Comparison of ENCODE assay signal across 23 mouse cellular contexts in the genomic region with DNA sequence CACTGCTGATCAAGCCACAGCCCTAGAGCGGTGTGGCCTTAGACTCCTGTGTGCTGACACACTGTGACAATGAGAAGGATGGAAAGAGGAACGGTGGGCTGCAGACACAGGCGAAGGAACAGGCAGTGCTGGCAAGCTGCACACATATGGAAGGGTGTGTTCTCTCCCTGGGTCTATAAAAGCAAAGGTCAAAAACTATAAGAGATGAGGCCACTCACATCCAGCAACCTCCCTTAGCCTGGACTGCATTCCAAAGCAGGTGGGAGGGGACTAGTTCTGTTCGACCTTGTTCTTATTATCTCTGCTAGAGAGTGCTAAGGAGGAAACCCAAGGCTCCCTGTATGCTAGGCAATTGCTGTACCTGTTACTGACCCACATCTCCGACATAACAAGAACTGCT. TPM values are rescaled to one million over a fixed set of nuclear protein-coding genes. Genes with fewer than 3 reads are reported as not detected.
A peak's percentile ranks its signal among the peaks of the same experiment; 100 is the strongest.
DNase-seq lines count a peak whose midpoint lies in the region; ATAC-seq and TF ChIP-seq lines count a peak whose summit lies in the region.
"Had no signal": no experiment of that assay in that cellular context is flagged by ENCODE, and none has a peak within 500 bp of the region (broad histone marks: within the 10 kb centered on the region; RNA-seq: fewer than 3 reads in every experiment).

No protein-coding gene starts in this region.

- no peak overlapping the region for H3K4me3 ChIP-seq in kidney, embryonic 15.5 days (replicated peaks)
- no peak overlapping the region for H3K4me3 ChIP-seq in kidney, adult 2 months (ENCODE audit: insufficient read depth, low read depth, low read length)
- no peak overlapping the region for H3K4me3 ChIP-seq in intestine, postnatal 0 days (ENCODE audit: low read depth, low read length)
- no peak overlapping the region for H3K4me3 ChIP-seq in stomach, postnatal 0 days (ENCODE audit: low read depth, low read length)
- H3K4me3 ChIP-seq in liver, postnatal 0 days (ENCODE audit: low read depth, low read length) = no peak overlapping the region
- H3K4me3 ChIP-seq: embryonic facial prominence, embryonic 15.5 days; heart, adult 2 months; heart, embryonic 15.5 days had no signal

- 0 out of 2 replicates have a peak, but pooled peaks have one; percentile 22 for ATAC-seq in kidney, embryonic 15.5 days (replicated peaks; ENCODE audit: low FRiP score)
- ATAC-seq in intestine, postnatal 0 days = peak; percentile 89
- ATAC-seq in stomach, postnatal 0 days (ENCODE audit: low FRiP score, low TSS enrichment) = peak; percentile 77; the same call in 1 of the 2 replicates
- ATAC-seq in frontal cortex, adult (ENCODE audit: low TSS enrichment) = no peak
- ATAC-seq in liver, postnatal 0 days = no peak
- ATAC-seq: CD4-positive, CD25-positive, alpha-beta regulatory T cell, adult 4 months; forebrain, embryonic 16.5 days had no signal

- no peak for DNase-seq in kidney, adult 2 months
- peak; percentile 44 for DNase-seq in ovary, adult 18-20 months (ENCODE audit: low spot score)
- DNase-seq in ovary, postnatal 36 days (ENCODE audit: low spot score) = no peak
- no peak for DNase-seq in stomach, postnatal 0 days (ENCODE audit: low spot score)
- DNase-seq in liver, postnatal 0 days = no peak
- DNase-seq: adrenal gland, postnatal 10 days; B cell, adult 2 months; cerebellum, adult 11 months; cerebellum, adult 8-10 months; cerebellum, postnatal 14 days; embryo, embryonic 11 days; gastrocnemius, postnatal 14 days; heart, adult 2 months; heart, postnatal 14 days had no signal

- no peak for TF ChIP-seq CTCF in kidney, adult 2 months (conservative IDR thresholded peaks at IDR 0.05; ENCODE audit: insufficient read depth, insufficient read length, low read depth, low read length)
- no peak for TF ChIP-seq CTCF in intestine, postnatal 0 days (IDR thresholded peaks at IDR 0.05; ENCODE audit: low read depth)
- TF ChIP-seq CTCF in stomach, postnatal 0 days (IDR thresholded peaks at IDR 0.05; ENCODE audit: low read depth) = no peak
- no peak for TF ChIP-seq CTCF in liver, postnatal 0 days (IDR thresholded peaks at IDR 0.05; ENCODE audit: low read depth)

- no peak overlapping the region for H3K9ac ChIP-seq in kidney, embryonic 15.5 days
- no peak overlapping the region for H3K9ac ChIP-seq in intestine, postnatal 0 days (ENCODE audit: low read depth, low read length)
- no peak overlapping the region for H3K9ac ChIP-seq in stomach, postnatal 0 days (ENCODE audit: low read length)
- H3K9ac ChIP-seq in liver, postnatal 0 days (replicated peaks) = no peak overlapping the region
- H3K9ac ChIP-seq: embryonic facial prominence, embryonic 15.5 days; heart, embryonic 15.5 days had no signal

- H3K27ac ChIP-seq in kidney, embryonic 15.5 days = no peak overlapping the region
- H3K27ac ChIP-seq in kidney, adult 2 months (ENCODE audit: insufficient read depth, low read depth, low read length) = no peak overlapping the region
- H3K27ac ChIP-seq in intestine, postnatal 0 days (ENCODE audit: low read depth, low read length) = peak overlapping the region; percentile 60
- no peak overlapping the region for H3K27ac ChIP-seq in stomach, postnatal 0 days (replicated peaks)
- H3K27ac ChIP-seq in liver, postnatal 0 days (ENCODE audit: low read depth) = no peak overlapping the region
- H3K27ac ChIP-seq: embryonic facial prominence, embryonic 15.5 days; heart, adult 2 months; heart, embryonic 15.5 days had no signal

- peaks cover under 1% of the 10 kb centered on the region; the same call in 1 of the 2 replicates for H3K4me1 ChIP-seq in kidney, embryonic 15.5 days
- peaks cover 15% of the 10 kb centered on the region for H3K4me1 ChIP-seq in kidney, adult 2 months (ENCODE audit: control insufficient read depth, insufficient read depth, low read length)
- H3K4me1 ChIP-seq in intestine, postnatal 0 days (replicated peaks; ENCODE audit: control insufficient read depth, insufficient read depth, low read length) = 0 out of 2 replicates have a peak, but pooled peaks cover 11% of the 10 kb centered on the region
- H3K4me1 ChIP-seq in stomach, postnatal 0 days (replicated peaks; ENCODE audit: control insufficient read depth, insufficient read depth) = no peaks in the 10 kb centered on the region
- H3K4me1 ChIP-seq in liver, postnatal 0 days (ENCODE audit: insufficient read depth) = peaks cover under 1% of the 10 kb centered on the region
- H3K4me1 ChIP-seq: embryonic facial prominence, embryonic 15.5 days had no signal

- no peak for TF ChIP-seq EP300 in stomach, postnatal 0 days (optimal IDR thresholded peaks at IDR 0.05)
- TF ChIP-seq EP300 in liver, postnatal 0 days (IDR thresholded peaks at IDR 0.05; ENCODE audit: low read depth) = no peak

- no peak for TF ChIP-seq POLR2A in kidney, adult 2 months (IDR thresholded peaks at IDR 0.05; ENCODE audit: low read depth, low read length)

- H3K36me3 ChIP-seq in kidney, embryonic 15.5 days = no peaks in the 10 kb centered on the region
- peaks cover 3% of the 10 kb centered on the region; the same call in 1 of the 2 replicates for H3K36me3 ChIP-seq in kidney, adult 2 months (ENCODE audit: control insufficient read depth, insufficient read depth, low read length)
- no peaks in the 10 kb centered on the region for H3K36me3 ChIP-seq in intestine, postnatal 0 days (ENCODE audit: control insufficient read depth, insufficient read depth)
- no peaks in the 10 kb centered on the region for H3K36me3 ChIP-seq in stomach, postnatal 0 days (ENCODE audit: control insufficient read depth, insufficient read depth, low read length)
- H3K36me3 ChIP-seq in liver, postnatal 0 days (replicated peaks; ENCODE audit: insufficient read depth, low read length) = no peaks in the 10 kb centered on the region
- H3K36me3 ChIP-seq: embryonic facial prominence, embryonic 15.5 days; heart, embryonic 15.5 days had no signal

- WGBS in kidney, embryonic 15.5 days = 67% methylated on average over 5 of the region's 5 CpGs
- WGBS in kidney, adult 2 months = 56% methylated on average over 5 of the region's 5 CpGs
- 30% methylated on average over 5 of the region's 5 CpGs for WGBS in intestine, postnatal 0 days
- WGBS in stomach, postnatal 0 days = 47% methylated on average over 5 of the region's 5 CpGs
- WGBS in liver, postnatal 0 days (ENCODE audit: insufficient replicate concordance) = 56% methylated on average over 5 of the region's 5 CpGs

- H3K4me2 ChIP-seq in kidney, embryonic 15.5 days = no peak overlapping the region
- H3K4me2 ChIP-seq in intestine, postnatal 0 days (replicated peaks; ENCODE audit: low read depth) = peak overlapping the region; percentile 41
- H3K4me2 ChIP-seq in stomach, postnatal 0 days (replicated peaks; ENCODE audit: low read depth) = no peak overlapping the region
- H3K4me2 ChIP-seq in liver, postnatal 0 days (ENCODE audit: low read depth, low read length) = no peak overlapping the region
- H3K4me2 ChIP-seq: embryonic facial prominence, embryonic 15.5 days; heart, embryonic 11.5 days; heart, embryonic 15.5 days had no signal

- H3K27me3 ChIP-seq in kidney, embryonic 15.5 days = 0 out of 2 replicates have a peak, but pooled peaks cover 7% of the 10 kb centered on the region
- H3K27me3 ChIP-seq in kidney, adult 2 months (replicated peaks; ENCODE audit: control insufficient read depth, insufficient read depth, low read length) = no peaks in the 10 kb centered on the region
- no peaks in the 10 kb centered on the region for H3K27me3 ChIP-seq in intestine, postnatal 0 days (replicated peaks; ENCODE audit: control insufficient read depth, insufficient read depth, low read length)
- no peaks in the 10 kb centered on the region for H3K27me3 ChIP-seq in stomach, postnatal 0 days (ENCODE audit: control insufficient read depth, insufficient read depth, low read length)
- H3K27me3 ChIP-seq in liver, postnatal 0 days (ENCODE audit: insufficient read depth, low read length) = no peaks in the 10 kb centered on the region
- H3K27me3 ChIP-seq: embryonic facial prominence, embryonic 15.5 days; heart, embryonic 15.5 days had no signal

- H3K9me3 ChIP-seq in kidney, embryonic 15.5 days (replicated peaks) = no peaks in the 10 kb centered on the region
- no peaks in the 10 kb centered on the region for H3K9me3 ChIP-seq in intestine, postnatal 0 days (ENCODE audit: control insufficient read depth)
- no peaks in the 10 kb centered on the region for H3K9me3 ChIP-seq in stomach, postnatal 0 days (ENCODE audit: control insufficient read depth, low read length)
- H3K9me3 ChIP-seq in liver, postnatal 0 days (ENCODE audit: low read length) = no peaks in the 10 kb centered on the region
- H3K9me3 ChIP-seq: embryonic facial prominence, embryonic 15.5 days; G1E; heart, embryonic 15.5 days had no signal

RNA-seq across cellular contexts. Expression of gene Cryl1, which starts 6.1 kb away (rescaled TPM):
- 26.8 and 26.9 TPM in 2 replicates for polyA plus RNA-seq in kidney, embryonic 15.5 days (2015; fragmentation: Nextera tagmentation; extraction: Ambion mirVana)
- polyA plus RNA-seq in kidney, adult 2 months (2012; rRNA removed) = 577 and 580 TPM in 2 replicates
- polyA plus RNA-seq in intestine, postnatal 0 days (2015; fragmentation: Nextera tagmentation; extraction: Ambion mirVana) = 153 and 173 TPM in 2 replicates
- 49.8 and 51.3 TPM in 2 replicates for polyA plus RNA-seq in stomach, postnatal 0 days (2015; fragmentation: Nextera tagmentation; extraction: Ambion mirVana)
- polyA plus RNA-seq in liver, postnatal 0 days (2015; fragmentation: Nextera tagmentation; extraction: Ambion mirVana) = 6.7 and 7.3 TPM in 2 replicates

RNA-seq across cellular contexts. Expression of gene Ift88, which starts 31.6 kb away (rescaled TPM):
- polyA plus RNA-seq in kidney, embryonic 15.5 days (2015; fragmentation: Nextera tagmentation; extraction: Ambion mirVana) = 11.7 and 13.4 TPM in 2 replicates
- polyA plus RNA-seq in kidney, adult 2 months (2012; rRNA removed) = 5.9 and 6.7 TPM in 2 replicates
- polyA plus RNA-seq in intestine, postnatal 0 days (2015; fragmentation: Nextera tagmentation; extraction: Ambion mirVana) = 5.1 and 5.2 TPM in 2 replicates
- polyA plus RNA-seq in stomach, postnatal 0 days (2015; fragmentation: Nextera tagmentation; extraction: Ambion mirVana) = 4.9 and 5.5 TPM in 2 replicates
- 1.2 and 2.4 TPM in 2 replicates for polyA plus RNA-seq in liver, postnatal 0 days (2015; fragmentation: Nextera tagmentation; extraction: Ambion mirVana)

Comparison
In these comparisons a context has a peak if more than half of its experiments do, and no peak if none do; other contexts are left out.
1. ATAC-seq: peak in kidney, embryonic 15.5 days (single experiment), intestine, postnatal 0 days (single experiment) and stomach, postnatal 0 days (single experiment); none in frontal cortex, adult (single experiment) and liver, postnatal 0 days (single experiment).